ENCODE assay signal across 9 mouse cellular contexts in the genomic region with DNA sequence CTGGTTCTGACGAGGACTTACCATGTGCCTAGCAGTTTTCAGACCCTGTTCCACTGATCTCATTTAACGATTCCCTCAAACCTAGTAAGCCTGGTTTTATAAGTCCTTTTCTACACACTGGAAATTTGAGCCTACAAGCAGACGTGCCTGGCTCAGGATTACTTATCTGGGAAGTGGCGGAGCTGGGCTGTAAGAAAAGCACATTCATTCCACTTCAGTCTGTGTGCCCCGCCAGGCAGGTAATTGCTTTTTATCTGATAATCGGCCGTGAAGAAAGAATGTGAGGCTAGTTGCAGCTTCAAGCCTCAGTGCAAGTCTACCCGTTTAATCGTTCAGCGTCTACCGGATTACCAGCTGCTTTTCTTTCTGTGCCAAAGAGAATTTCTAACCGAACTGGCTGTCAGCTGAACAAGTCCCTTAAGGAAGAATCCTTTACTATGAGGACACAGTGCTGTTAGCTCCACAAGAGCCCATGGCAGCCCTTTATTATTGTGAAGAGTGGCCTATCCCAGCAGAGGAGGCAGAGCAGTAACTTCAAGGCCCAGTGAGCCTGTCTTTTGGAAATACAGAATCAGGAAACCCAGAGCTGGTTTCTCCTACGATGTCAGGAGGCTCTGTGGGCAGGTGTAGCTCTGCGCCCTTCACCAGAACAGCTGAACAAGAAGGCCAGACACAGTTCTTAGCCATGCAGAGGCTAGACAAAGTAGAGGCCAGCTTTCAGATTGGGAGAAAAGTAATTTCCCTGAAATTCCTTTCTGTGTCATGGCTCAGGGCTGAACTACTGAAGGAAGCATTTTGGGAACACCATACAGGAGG. TPM values are rescaled to one million over a fixed set of nuclear protein-coding genes. Genes with fewer than 3 reads are reported as not detected.
DNase-seq lines count a peak whose midpoint lies in the region; ATAC-seq lines count a peak whose summit lies in the region.
"Had no signal": no experiment of that assay in that cellular context is flagged by ENCODE, and none has a peak within 500 bp of the region (broad histone marks: within the 10 kb centered on the region; RNA-seq: fewer than 3 reads in every experiment).

No protein-coding gene starts in this region.

- H3K27ac ChIP-seq in heart, embryonic 14.5 days (replicated peaks in 1 of 2; ENCODE audit: control insufficient read depth in 1 of 2, insufficient read depth in 1 of 2, low read depth in 2 of 2, low read length in 2 of 2), result no peak overlapping the region
- peak overlapping the region; percentile 52 for H3K27ac ChIP-seq in hindbrain, embryonic 12.5 days
- peak overlapping the region; percentile 51; the same call in 1 of the 2 replicates for H3K27ac ChIP-seq in limb, embryonic 15.5 days

- no peak for DNase-seq in heart, adult 8-10 months (ENCODE audit: low spot score)
- peak; percentile 54 for DNase-seq in retina, postnatal 1 day
- DNase-seq in adrenal gland, adult 18-20 months (ENCODE audit: low spot score in 2 of 2), result no peak
- DNase-seq in cerebellum, postnatal 36 days, result no peak
- no peak for DNase-seq in right cerebral cortex, adult 18-20 months

- H3K4me3 ChIP-seq in heart, embryonic 14.5 days (ENCODE audit: control insufficient read depth in 1 of 2, insufficient read depth in 1 of 2, low read depth in 1 of 2, low read length in 2 of 2), result no peak overlapping the region
- H3K4me3 ChIP-seq in hindbrain, embryonic 12.5 days, result no peak overlapping the region
- no peak overlapping the region for H3K4me3 ChIP-seq in limb, embryonic 15.5 days
- H3K4me3 ChIP-seq: megakaryocyte, embryonic 14.5 days had no signal

- WGBS in heart, embryonic 14.5 days, result 19% methylated on average over 14 of the region's 14 CpGs
- WGBS in hindbrain, embryonic 12.5 days, result 22% methylated on average over 14 of the region's 14 CpGs
- WGBS in limb, embryonic 15.5 days, result 16% methylated on average over 14 of the region's 14 CpGs

- H3K9me3 ChIP-seq in heart, embryonic 14.5 days (ENCODE audit: control insufficient read depth, low read length), result peaks cover 6% of the 10 kb centered on the region; the same call in 1 of the 2 replicates
- H3K9me3 ChIP-seq in hindbrain, embryonic 12.5 days (replicated peaks), result 0 out of 2 replicates have a peak, but pooled peaks cover 4% of the 10 kb centered on the region
- no peaks in the 10 kb centered on the region for H3K9me3 ChIP-seq in limb, embryonic 15.5 days
- H3K9me3 ChIP-seq: megakaryocyte, embryonic 14.5 days had no signal

- peak overlapping the region; percentile 42 for H3K4me2 ChIP-seq in heart, embryonic 14.5 days (ENCODE audit: low read length)
- H3K4me2 ChIP-seq in hindbrain, embryonic 12.5 days (replicated peaks), result no peak overlapping the region; the same call in 1 of the 2 replicates
- H3K4me2 ChIP-seq in limb, embryonic 15.5 days, result no peak overlapping the region

- peaks cover 0 to 2% of the 10 kb centered on the region in 2 experiments; a peak in 3 of 4 replicates for H3K4me1 ChIP-seq in heart, embryonic 14.5 days (ENCODE audit: control insufficient read depth in 2 of 2, insufficient read depth in 2 of 2, low read length in 2 of 2)
- H3K4me1 ChIP-seq in hindbrain, embryonic 12.5 days, result peaks cover 10% of the 10 kb centered on the region
- H3K4me1 ChIP-seq in limb, embryonic 15.5 days, result peaks cover 8% of the 10 kb centered on the region; the same call in 1 of the 2 replicates

- peak overlapping the region; percentile 31; the same call in 1 of the 2 replicates for H3K9ac ChIP-seq in heart, embryonic 14.5 days (ENCODE audit: low read length)
- no peak overlapping the region for H3K9ac ChIP-seq in hindbrain, embryonic 12.5 days
- H3K9ac ChIP-seq in limb, embryonic 15.5 days, result no peak overlapping the region

- no peaks in the 10 kb centered on the region for H3K36me3 ChIP-seq in heart, embryonic 14.5 days (ENCODE audit: control insufficient read depth, insufficient read depth, low read length)
- H3K36me3 ChIP-seq in hindbrain, embryonic 12.5 days, result no peaks in the 10 kb centered on the region
- H3K36me3 ChIP-seq in limb, embryonic 15.5 days, result no peaks in the 10 kb centered on the region

- H3K27me3 ChIP-seq in heart, embryonic 14.5 days (ENCODE audit: control insufficient read depth, insufficient read depth, low read length), result no peaks in the 10 kb centered on the region
- H3K27me3 ChIP-seq in hindbrain, embryonic 12.5 days, result no peaks in the 10 kb centered on the region
- H3K27me3 ChIP-seq in limb, embryonic 15.5 days, result no peaks in the 10 kb centered on the region

- ATAC-seq in heart, embryonic 14.5 days (ENCODE audit: insufficient number of reproducible peaks, insufficient read depth, low FRiP score, low read depth), result no peak
- ATAC-seq in hindbrain, embryonic 12.5 days (ENCODE audit: low FRiP score), result peak; percentile 50; the same call in 1 of the 2 replicates
- no peak for ATAC-seq in limb, embryonic 15.5 days (ENCODE audit: insufficient number of reproducible peaks, low FRiP score, low TSS enrichment, low read depth)

RNA-seq across cellular contexts. Expression of gene Lgalsl, which starts 30.4 kb away (rescaled TPM):
- 37.4 and 37.5 TPM in 2 replicates for polyA plus RNA-seq in heart, embryonic 14.5 days (2014; fragmentation: Nextera tagmentation; extraction: Ambion mirVana)
- 10 to 100 TPM; 25.3 to 32.2 (median 29.7) TPM for total RNA-seq in heart, adult 8-10 months (2022)
- polyA plus RNA-seq in hindbrain, embryonic 12.5 days (2016; fragmentation: Nextera tagmentation; extraction: Ambion mirVana), result 42.1 and 47.7 TPM in 2 replicates
- polyA plus RNA-seq in limb, embryonic 15.5 days (2015; fragmentation: Nextera tagmentation; extraction: Ambion mirVana), result 80.3 and 87.4 TPM in 2 replicates
- 10 to 100 TPM; 18.9 to 23.6 TPM for total RNA-seq in adrenal gland, adult 18-20 months (2021)

RNA-seq across cellular contexts. Expression of gene Aftph, which starts 59.1 kb away (rescaled TPM):
- polyA plus RNA-seq in heart, embryonic 14.5 days (2014; fragmentation: Nextera tagmentation; extraction: Ambion mirVana), result 10.8 and 11.2 TPM in 2 replicates
- 10 to 100 TPM; 19.9 to 25.2 (median 23.0) TPM for total RNA-seq in heart, adult 8-10 months (2022)
- polyA plus RNA-seq in hindbrain, embryonic 12.5 days (2016; fragmentation: Nextera tagmentation; extraction: Ambion mirVana), result 35.4 and 35.9 TPM in 2 replicates
- 19.8 and 22.6 TPM in 2 replicates for polyA plus RNA-seq in limb, embryonic 15.5 days (2015; fragmentation: Nextera tagmentation; extraction: Ambion mirVana)
- 10 to 100 TPM; 46.0 to 56.2 TPM for total RNA-seq in adrenal gland, adult 18-20 months (2021)

Comparison
In these comparisons a context has a peak if more than half of its experiments do, and no peak if none do; other contexts are left out.
1. H3K27ac ChIP-seq: peak in hindbrain, embryonic 12.5 days (single experiment) and limb, embryonic 15.5 days (single experiment); none in heart, embryonic 14.5 days (0 of 2).